Mouse (Mus musculus): ENCODE data around the gene Ceacam16. TPM values are rescaled to one million over a fixed set of nuclear protein-coding genes. Genes with fewer than 3 reads are reported as not detected.
A peak's percentile ranks its signal among the peaks of the same experiment; 100 is the strongest.

Ceacam16 gene
- total and polyA plus RNA-seq, 3 experiments: 0.12 to 0.18 TPM; not detected in 1

- no peak overlapping the region for H3K27ac ChIP-seq (ENCODE audit: control insufficient read depth, low read depth, low read length)
- no peaks in the 10 kb centered on the region for H3K36me3 ChIP-seq (ENCODE audit: control insufficient read depth in 1 of 2, insufficient read depth in 2 of 2, low read length in 2 of 2)
- no peak for DNase-seq (ENCODE audit: low read depth, low spot score)
- no peak overlapping the region for H3K9ac ChIP-seq (ENCODE audit: control insufficient read depth, low read depth, low read length, poor library complexity, severe bottlenecking)
- H3K4me3 ChIP-seq (ENCODE audit: control insufficient read depth in 1 of 2, insufficient read depth in 1 of 2, low read depth in 2 of 2, low read length in 2 of 2): no peak overlapping the region
- no peaks in the 10 kb centered on the region for H3K9me3 ChIP-seq (replicated peaks; ENCODE audit: insufficient read depth, low read length)
- no peaks in the 10 kb centered on the region; a peak in 1 of 4 replicates for H3K4me1 ChIP-seq (ENCODE audit: control insufficient read depth in 1 of 2, insufficient read depth in 2 of 2, low read length in 2 of 2)
- TF ChIP-seq HCFC1 (IDR thresholded peaks at IDR 0.05; ENCODE audit: low read depth, low read length) (no peak), EP300 (IDR thresholded peaks at IDR 0.05; ENCODE audit: low read depth in 1 of 2, low read length in 2 of 2) (no peak), RAD21 (IDR thresholded peaks at IDR 0.05; ENCODE audit: low read depth, low read length) (no peak)
- H3K79me2 ChIP-seq (ENCODE audit: control insufficient read depth, insufficient read depth, low read length, poor library complexity): no peaks in the 10 kb centered on the region
- no peaks in the 10 kb centered on the region for H3K27me3 ChIP-seq (ENCODE audit: control insufficient read depth in 1 of 2, insufficient read depth in 2 of 2, low read length in 2 of 2)
These were observed 16.5 kb downstream of the Ceacam16 start for GRCm38 (mm10) chr7:19844521-19845171.

GRCm38 (mm10) chr7:19843561-19843960 is 17.5 kb downstream of the Ceacam16 start:
- Histone ChIP-seq H3K27ac (ENCODE audit: control insufficient read depth, low read depth, low read length) (no peak overlapping the region), H3K9me3 (replicated peaks; ENCODE audit: insufficient read depth, low read length) (no peaks in the 10 kb centered on the region), H3K27me3 (ENCODE audit: control insufficient read depth in 1 of 2, insufficient read depth in 2 of 2, low read length in 2 of 2) (no peaks in the 10 kb centered on the region), H3K36me3 (ENCODE audit: control insufficient read depth in 1 of 2, insufficient read depth in 2 of 2, low read length in 2 of 2) (no peaks in the 10 kb centered on the region), H3K4me3 (ENCODE audit: control insufficient read depth in 1 of 2, insufficient read depth in 1 of 2, low read depth in 2 of 2, low read length in 2 of 2) (no peak overlapping the region), H3K9ac (ENCODE audit: control insufficient read depth, low read depth, low read length, poor library complexity, severe bottlenecking) (no peak overlapping the region), H3K4me1 (ENCODE audit: control insufficient read depth in 1 of 2, insufficient read depth in 2 of 2, low read length in 2 of 2) (no peaks in the 10 kb centered on the region; a peak in 1 of 4 replicates), H3K79me2 (ENCODE audit: control insufficient read depth, insufficient read depth, low read length, poor library complexity) (no peaks in the 10 kb centered on the region)
- peak; percentile 64 for DNase-seq (ENCODE audit: low read depth, low spot score)
- peak; percentile 78 for TF ChIP-seq RAD21 (IDR thresholded peaks at IDR 0.05; ENCODE audit: low read depth, low read length)
- TF ChIP-seq MAZ (IDR thresholded peaks at IDR 0.05; ENCODE audit: low read depth, low read length): no peak
- TF ChIP-seq SMC3 (IDR thresholded peaks at IDR 0.05; ENCODE audit: low read depth, low read length): peak; percentile 96
- TF ChIP-seq MAX (IDR thresholded peaks at IDR 0.05; ENCODE audit: low read length): no peak
- TF ChIP-seq GABPA (IDR thresholded peaks at IDR 0.05; ENCODE audit: low read depth, low read length): no peak
- peak; percentile 75 for TF ChIP-seq ZC3H11A (IDR thresholded peaks at IDR 0.05; ENCODE audit: low read depth, low read length)
- no peak for TF ChIP-seq USF1 (IDR thresholded peaks at IDR 0.05; ENCODE audit: low read depth, low read length)
- TF ChIP-seq CTCF (IDR thresholded peaks at IDR 0.05 in 2 of 3, conservative IDR thresholded peaks at IDR 0.05 in 1 of 3; ENCODE audit: control insufficient read depth in 1 of 3, insufficient read depth in 1 of 3, low read depth in 2 of 3, low read length in 3 of 3, poor library complexity in 1 of 3, severe bottlenecking in 1 of 3): peak; percentile 88 to 92 (median 90)

- Histone ChIP-seq H3K4me1 (ENCODE audit: control insufficient read depth in 1 of 2, insufficient read depth in 2 of 2, low read length in 2 of 2) (no peaks in the 10 kb centered on the region; a peak in 1 of 4 replicates), H3K79me2 (ENCODE audit: control insufficient read depth, insufficient read depth, low read length, poor library complexity) (no peaks in the 10 kb centered on the region), H3K9me3 (replicated peaks; ENCODE audit: insufficient read depth, low read length) (no peaks in the 10 kb centered on the region), H3K4me3 (ENCODE audit: control insufficient read depth in 1 of 2, insufficient read depth in 1 of 2, low read depth in 2 of 2, low read length in 2 of 2) (no peak overlapping the region), H3K27me3 (ENCODE audit: control insufficient read depth in 1 of 2, insufficient read depth in 2 of 2, low read length in 2 of 2) (no peaks in the 10 kb centered on the region), H3K36me3 (ENCODE audit: control insufficient read depth in 1 of 2, insufficient read depth in 2 of 2, low read length in 2 of 2) (no peaks in the 10 kb centered on the region), H3K9ac (ENCODE audit: control insufficient read depth, low read depth, low read length, poor library complexity, severe bottlenecking) (no peak overlapping the region), H3K27ac (ENCODE audit: control insufficient read depth, low read depth, low read length) (no peak overlapping the region)
- TF ChIP-seq TBP (IDR thresholded peaks at IDR 0.05; ENCODE audit: low read depth, low read length): no peak
- TF ChIP-seq ZMIZ1 (IDR thresholded peaks at IDR 0.05; ENCODE audit: low read depth, low read length): no peak
- no peak for TF ChIP-seq KAT2A (conservative IDR thresholded peaks at IDR 0.05; ENCODE audit: low read depth, low read length)
- no peak for TF ChIP-seq POLR2AphosphoS2 (IDR thresholded peaks at IDR 0.05; ENCODE audit: low read length)
- no peak for TF ChIP-seq MAX (IDR thresholded peaks at IDR 0.05; ENCODE audit: low read length)
- TF ChIP-seq EP300 (IDR thresholded peaks at IDR 0.05; ENCODE audit: low read depth in 1 of 2, low read length in 2 of 2): no peak
- no peak for TF ChIP-seq MAZ (IDR thresholded peaks at IDR 0.05; ENCODE audit: low read depth, low read length)
- TF ChIP-seq SMC3 (IDR thresholded peaks at IDR 0.05; ENCODE audit: low read depth, low read length): no peak
- TF ChIP-seq ETS1 (IDR thresholded peaks at IDR 0.05; ENCODE audit: low read depth, low read length): no peak
- no peak for TF ChIP-seq ZKSCAN1 (IDR thresholded peaks at IDR 0.05; ENCODE audit: low read depth, low read length)
- TF ChIP-seq RAD21 (IDR thresholded peaks at IDR 0.05; ENCODE audit: low read depth, low read length): no peak
- no peak for DNase-seq (ENCODE audit: low read depth, low spot score)
These were observed 18.1 kb downstream of the Ceacam16 start for GRCm38 (mm10) chr7:19842885-19843504.
